Mouse (Mus musculus): ENCODE results near the gene Ncl. TPM values are rescaled to one million over a fixed set of nuclear protein-coding genes. Genes with fewer than 3 reads are reported as not detected.
A peak's percentile ranks its signal among the peaks of the same experiment; 100 is the strongest.
"Not testable (repeated sequence)": the region's sequence is repeated elsewhere in the genome, so short reads cannot be mapped to it uniquely, and the experiment has no call there.

The Ncl gene
- polyA plus RNA-seq, 1 experiment from 2014 or later: 416 TPM

DNA sequence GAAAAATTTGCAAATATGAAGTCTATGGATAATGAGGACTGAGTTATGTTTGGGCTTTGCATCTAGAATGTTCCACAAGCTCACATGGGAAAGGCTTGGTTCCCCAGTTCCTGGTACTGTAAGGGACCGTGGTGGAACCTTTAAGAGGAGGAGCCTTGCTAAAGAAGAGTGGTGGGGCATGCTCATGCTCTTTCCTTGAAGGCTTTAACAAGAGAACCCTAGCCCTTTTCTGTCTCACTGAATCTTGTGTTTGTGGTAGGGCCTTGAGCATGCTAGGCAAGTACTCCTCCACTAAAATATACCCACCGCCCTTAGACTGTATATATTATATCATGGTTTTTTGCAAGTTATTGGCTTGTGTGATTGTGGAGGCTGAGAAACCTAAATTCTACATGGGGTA is 16.8 kb downstream of the Ncl start:
- WGBS: 90% methylated on average over 2 of the region's 2 CpGs
- ATAC-seq: no peak
- H3K36me3 ChIP-seq (ENCODE audit: control insufficient read depth, insufficient read depth, low read length): no peaks in the 10 kb centered on the region

GRCm38 (mm10) chr1:86341096-86341495 is 18.1 kb downstream of the Ncl start:
- WGBS: 97% methylated on average over 2 of the region's 2 CpGs
- H3K4me2 ChIP-seq (ENCODE audit: low read depth, low read length); H3K4me1 ChIP-seq (ENCODE audit: control insufficient read depth, insufficient read depth, low read length); H3K9ac ChIP-seq (ENCODE audit: low read depth, low read length); H3K27ac ChIP-seq (ENCODE audit: low read length); H3K27me3 ChIP-seq (replicated peaks; ENCODE audit: control insufficient read depth, insufficient read depth, low read length); H3K9me3 ChIP-seq (ENCODE audit: control insufficient read depth, low read length); ATAC-seq; H3K36me3 ChIP-seq (ENCODE audit: control insufficient read depth, insufficient read depth, low read length); H3K4me3 ChIP-seq (ENCODE audit: low read length): not testable (repeated sequence)

More for the DNA sequence above, 16.8 kb downstream of the Ncl start:
- no peaks in the 10 kb centered on the region for H3K27me3 ChIP-seq (replicated peaks; ENCODE audit: control insufficient read depth, insufficient read depth, low read length)
- no peaks in the 10 kb centered on the region for H3K4me1 ChIP-seq (ENCODE audit: control insufficient read depth, insufficient read depth, low read length)
- no peak overlapping the region for H3K27ac ChIP-seq (ENCODE audit: low read length)
- H3K9ac ChIP-seq (ENCODE audit: low read depth, low read length): no peak overlapping the region
- no peak overlapping the region for H3K4me3 ChIP-seq (ENCODE audit: low read length)
- no peaks in the 10 kb centered on the region for H3K9me3 ChIP-seq (ENCODE audit: control insufficient read depth, low read length)
- H3K4me2 ChIP-seq (ENCODE audit: low read depth, low read length): no peak overlapping the region

GRCm38 (mm10) chr1:86339156-86339812 is 19.9 kb downstream of the Ncl start:
- Histone ChIP-seq H3K9me3 (ENCODE audit: control insufficient read depth, low read length) (no peaks in the 10 kb centered on the region), H3K9ac (ENCODE audit: low read depth, low read length) (no peak overlapping the region), H3K4me1 (ENCODE audit: control insufficient read depth, insufficient read depth, low read length) (peaks cover 5% of the 10 kb centered on the region; the same call in 1 of the 2 replicates), H3K27ac (ENCODE audit: low read length) (no peak overlapping the region), H3K4me3 (ENCODE audit: low read length) (no peak overlapping the region), H3K27me3 (replicated peaks; ENCODE audit: control insufficient read depth, insufficient read depth, low read length) (no peaks in the 10 kb centered on the region), H3K4me2 (ENCODE audit: low read depth, low read length) (no peak overlapping the region), H3K36me3 (ENCODE audit: control insufficient read depth, insufficient read depth, low read length) (no peaks in the 10 kb centered on the region)
- peak; percentile 55; the same call in 1 of the 2 replicates for ATAC-seq
- WGBS: 30% methylated on average over 4 of the region's 4 CpGs

DNA sequence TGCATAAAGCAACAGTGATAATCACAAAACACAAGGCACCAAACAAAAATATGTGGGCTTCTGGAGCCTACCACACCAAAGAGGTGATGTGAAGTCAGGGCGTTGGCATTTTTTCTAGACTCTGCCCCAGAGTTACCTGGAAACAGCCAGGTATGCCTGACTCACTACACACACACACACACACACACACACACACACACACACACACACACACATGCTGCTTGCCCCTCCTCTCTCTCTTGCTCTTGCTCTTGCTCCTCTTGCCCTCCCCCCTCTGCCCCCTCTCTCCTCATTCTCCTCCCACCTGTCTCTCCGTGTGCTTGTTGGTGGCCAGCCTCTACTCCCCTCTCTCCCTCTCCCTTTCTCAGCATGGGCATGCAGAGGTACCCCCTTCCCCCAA is 22.9 kb downstream of the Ncl start:
- H3K4me1 ChIP-seq (ENCODE audit: control insufficient read depth, insufficient read depth, low read length): peaks cover 5% of the 10 kb centered on the region; the same call in 1 of the 2 replicates
- no peaks in the 10 kb centered on the region for H3K9me3 ChIP-seq (ENCODE audit: control insufficient read depth, low read length)
- H3K4me3 ChIP-seq (ENCODE audit: low read length): no peak overlapping the region
- H3K27me3 ChIP-seq (replicated peaks; ENCODE audit: control insufficient read depth, insufficient read depth, low read length): no peaks in the 10 kb centered on the region
- no peak overlapping the region for H3K4me2 ChIP-seq (ENCODE audit: low read depth, low read length)
- H3K9ac ChIP-seq (ENCODE audit: low read depth, low read length): no peak overlapping the region
- 22% methylated on average over 2 of the region's 2 CpGs for WGBS
- ATAC-seq: 0 out of 2 replicates have a peak, but pooled peaks have one; percentile 41
- H3K36me3 ChIP-seq (ENCODE audit: control insufficient read depth, insufficient read depth, low read length): no peaks in the 10 kb centered on the region
- no peak overlapping the region for H3K27ac ChIP-seq (ENCODE audit: low read length)

- no peaks in the 10 kb centered on the region for H3K27me3 ChIP-seq (replicated peaks; ENCODE audit: control insufficient read depth, insufficient read depth, low read length)
- ATAC-seq: no peak
- no peaks in the 10 kb centered on the region for H3K9me3 ChIP-seq (ENCODE audit: control insufficient read depth, low read length)
- H3K4me3 ChIP-seq (ENCODE audit: low read length): no peak overlapping the region
- no peak overlapping the region for H3K27ac ChIP-seq (ENCODE audit: low read length)
- no peak overlapping the region for H3K4me2 ChIP-seq (ENCODE audit: low read depth, low read length)
- WGBS: 88% methylated on average over 6 of the region's 8 CpGs
- no peaks in the 10 kb centered on the region for H3K36me3 ChIP-seq (ENCODE audit: control insufficient read depth, insufficient read depth, low read length)
- no peak overlapping the region for H3K9ac ChIP-seq (ENCODE audit: low read depth, low read length)
- no peaks in the 10 kb centered on the region for H3K4me1 ChIP-seq (ENCODE audit: control insufficient read depth, insufficient read depth, low read length)
These were observed 38.3 kb downstream of the Ncl start for GRCm38 (mm10) chr1:86320822-86321413.

- no peak overlapping the region for H3K27ac ChIP-seq (ENCODE audit: low read length)
- H3K4me1 ChIP-seq (ENCODE audit: control insufficient read depth, insufficient read depth, low read length): peaks cover 5% of the 10 kb centered on the region; the same call in 1 of the 2 replicates
- no peak overlapping the region for H3K4me3 ChIP-seq (ENCODE audit: low read length)
- no peaks in the 10 kb centered on the region for H3K36me3 ChIP-seq (ENCODE audit: control insufficient read depth, insufficient read depth, low read length)
- no peak overlapping the region for H3K9ac ChIP-seq (ENCODE audit: low read depth, low read length)
- H3K27me3 ChIP-seq (replicated peaks; ENCODE audit: control insufficient read depth, insufficient read depth, low read length): no peaks in the 10 kb centered on the region
- 24% methylated on average over 15 of the region's 15 CpGs for WGBS
- H3K4me2 ChIP-seq (ENCODE audit: low read depth, low read length): 0 out of 2 replicates have a peak overlapping the region, but pooled peaks have one; percentile 4
- no peak for ATAC-seq
- no peaks in the 10 kb centered on the region for H3K9me3 ChIP-seq (ENCODE audit: control insufficient read depth, low read length)
These were observed 45.5 kb downstream of the Ncl start for GRCm38 (mm10) chr1:86313772-86314125.

GRCm38 (mm10) chr1:86313096-86313771 is 46.0 kb downstream of the Ncl start:
- Histone ChIP-seq H3K27me3 (replicated peaks; ENCODE audit: control insufficient read depth, insufficient read depth, low read length) (no peaks in the 10 kb centered on the region), H3K4me3 (ENCODE audit: low read length) (no peak overlapping the region), H3K27ac (ENCODE audit: low read length) (no peak overlapping the region), H3K9me3 (ENCODE audit: control insufficient read depth, low read length) (no peaks in the 10 kb centered on the region), H3K4me1 (ENCODE audit: control insufficient read depth, insufficient read depth, low read length) (peaks cover 5% of the 10 kb centered on the region; the same call in 1 of the 2 replicates), H3K9ac (ENCODE audit: low read depth, low read length) (no peak overlapping the region), H3K36me3 (ENCODE audit: control insufficient read depth, insufficient read depth, low read length) (no peaks in the 10 kb centered on the region), H3K4me2 (ENCODE audit: low read depth, low read length) (0 out of 2 replicates have a peak overlapping the region, but pooled peaks have one; percentile 4)
- no peak for ATAC-seq
- WGBS: 48% methylated on average over 16 of the region's 16 CpGs

DNA sequence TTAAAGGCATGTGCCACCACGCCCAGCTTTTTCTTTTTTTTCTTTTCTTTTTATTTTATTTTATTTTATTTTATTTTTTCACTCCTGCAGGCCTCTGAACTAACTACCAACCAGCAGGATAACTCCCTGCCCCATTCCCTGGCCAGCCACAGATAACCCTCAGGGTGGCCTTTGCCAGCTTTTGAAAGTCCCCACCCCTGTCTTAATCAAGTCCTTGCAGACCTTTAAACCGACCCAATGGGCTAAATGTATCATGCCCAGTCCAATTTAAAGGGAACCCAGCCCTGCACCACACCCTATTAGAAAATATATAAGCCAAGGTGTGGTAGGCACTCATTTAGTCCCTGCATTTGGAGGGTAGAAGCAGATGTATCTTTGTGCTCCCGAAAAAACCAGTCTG is 46.9 kb downstream of the Ncl start:
- peak; percentile 21; the same call in 1 of the 2 replicates for ATAC-seq
- Histone ChIP-seq H3K27me3 (replicated peaks; ENCODE audit: control insufficient read depth, insufficient read depth, low read length) (no peaks in the 10 kb centered on the region), H3K9me3 (ENCODE audit: control insufficient read depth, low read length) (no peaks in the 10 kb centered on the region), H3K4me1 (ENCODE audit: control insufficient read depth, insufficient read depth, low read length) (peaks cover 5% of the 10 kb centered on the region; the same call in 1 of the 2 replicates), H3K36me3 (ENCODE audit: control insufficient read depth, insufficient read depth, low read length) (no peaks in the 10 kb centered on the region), H3K4me2 (ENCODE audit: low read depth, low read length) (no peak overlapping the region), H3K4me3 (ENCODE audit: low read length) (no peak overlapping the region), H3K9ac (ENCODE audit: low read depth, low read length) (no peak overlapping the region), H3K27ac (ENCODE audit: low read length) (no peak overlapping the region)
- WGBS: 78% methylated on average over 3 of the region's 3 CpGs

DNA sequence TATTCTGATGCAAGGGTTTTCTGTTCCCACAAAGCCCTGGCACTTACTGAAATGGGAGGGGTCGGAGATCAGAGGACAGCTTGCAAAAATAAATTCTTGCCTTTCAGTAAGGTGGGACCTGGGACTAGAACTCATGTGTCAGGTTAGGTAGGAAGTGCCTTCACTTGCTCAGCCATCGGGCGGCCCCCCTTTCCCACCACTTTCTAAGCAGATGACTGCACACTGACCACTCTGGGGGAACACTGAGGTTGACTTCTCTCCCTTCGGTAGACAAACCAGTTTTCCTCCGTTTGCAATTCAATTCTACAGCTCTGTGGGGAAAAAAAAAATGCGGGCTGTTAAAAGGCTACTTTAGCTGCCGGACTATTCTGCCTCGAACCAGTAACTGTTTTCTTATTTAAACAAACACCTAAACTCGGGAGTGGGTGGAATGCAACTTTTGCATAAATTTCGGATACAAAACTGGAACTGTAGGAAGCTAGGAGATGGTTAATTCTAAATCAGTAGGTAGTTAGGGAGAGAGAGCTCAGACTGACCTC is 47.7 kb downstream of the Ncl start:
- Histone ChIP-seq H3K36me3 (ENCODE audit: control insufficient read depth, insufficient read depth, low read length) (no peaks in the 10 kb centered on the region), H3K27me3 (replicated peaks; ENCODE audit: control insufficient read depth, insufficient read depth, low read length) (no peaks in the 10 kb centered on the region), H3K9ac (ENCODE audit: low read depth, low read length) (no peak overlapping the region), H3K4me2 (ENCODE audit: low read depth, low read length) (no peak overlapping the region), H3K27ac (ENCODE audit: low read length) (no peak overlapping the region), H3K4me1 (ENCODE audit: control insufficient read depth, insufficient read depth, low read length) (peaks cover 5% of the 10 kb centered on the region; the same call in 1 of the 2 replicates), H3K4me3 (ENCODE audit: low read length) (no peak overlapping the region), H3K9me3 (ENCODE audit: control insufficient read depth, low read length) (no peaks in the 10 kb centered on the region)
- ATAC-seq: no peak
- WGBS: 39% methylated on average over 10 of the region's 10 CpGs
